Mouse (Mus musculus): ENCODE data around the gene Tmf1. TPM values are rescaled to one million over a fixed set of nuclear protein-coding genes. Genes with fewer than 3 reads are reported as not detected.

Tmf1 gene
- total RNA-seq (2012; rRNA removed): 25.8 and 28.2 TPM in 2 replicates

- in situ Hi-C loops (cut with MboI; ENCODE audit: low sequenced_read_pairs in 2 of 2, unreplicated experiment in 2 of 2): no loop called here
- TF ChIP-seq HCFC1 (IDR thresholded peaks at IDR 0.05; ENCODE audit: borderline replicate concordance, insufficient read depth, low read length) (peak; percentile 67), CHD2 (IDR thresholded peaks at IDR 0.05; ENCODE audit: low read depth, low read length) (no peak)
- Histone ChIP-seq H3K27ac (ENCODE audit: insufficient read depth, low read depth, low read length, poor library complexity, severe bottlenecking) (peak within 1 kb of the TSS; percentile 67), H3K4me3 (ENCODE audit: insufficient read depth in 1 of 2, low read depth in 1 of 2, low read length in 2 of 2, poor library complexity in 1 of 2, severe bottlenecking in 1 of 2) (peak within 1 kb of the TSS; percentile 92 to 94), H3K9ac (ENCODE audit: insufficient read depth, low read depth, low read length, poor library complexity, severe bottlenecking) (peak within 1 kb of the TSS; percentile 94), H3K4me1 (ENCODE audit: control insufficient read depth in 2 of 2, insufficient read depth in 2 of 2, low read length in 2 of 2, poor library complexity in 1 of 2) (no peaks in the 10 kb centered on the region), H3K36me3 (ENCODE audit: control insufficient read depth, insufficient read depth, low read length, poor library complexity, severe bottlenecking) (peaks cover 9% of the 10 kb centered on the region), H3K9me3 (ENCODE audit: control insufficient read depth, insufficient read depth, low read depth, low read length) (no peaks in the 10 kb centered on the region)
- peak; percentile 78 for DNase-seq (ENCODE audit: low read depth, low spot score)
Observed at GRCm38 (mm10) chr6:97178491-97179366, at the start of gene Tmf1. TSS of gene Tmf1 (minus strand) at chr6:97179122.

GRCm38 (mm10) chr6:97227067-97227847, 48.3 kb upstream of the Tmf1 start:
- no peak overlapping the region for H3K4me3 ChIP-seq (ENCODE audit: insufficient read depth in 1 of 2, low read depth in 1 of 2, low read length in 2 of 2, poor library complexity in 1 of 2, severe bottlenecking in 1 of 2)
- H3K9me3 ChIP-seq (ENCODE audit: control insufficient read depth, insufficient read depth, low read depth, low read length): no peaks in the 10 kb centered on the region
- peaks cover 0 to 3% of the 10 kb centered on the region in 2 experiments; a peak in 1 of 4 replicates for H3K4me1 ChIP-seq (ENCODE audit: control insufficient read depth in 2 of 2, insufficient read depth in 2 of 2, low read length in 2 of 2, poor library complexity in 1 of 2)
- H3K36me3 ChIP-seq (ENCODE audit: control insufficient read depth, insufficient read depth, low read length, poor library complexity, severe bottlenecking): no peaks in the 10 kb centered on the region; the same call in 1 of the 2 replicates
- no peak overlapping the region for H3K9ac ChIP-seq (ENCODE audit: insufficient read depth, low read depth, low read length, poor library complexity, severe bottlenecking)
- DNase-seq (ENCODE audit: low read depth, low spot score): no peak
- TF ChIP-seq ZNF384 (IDR thresholded peaks at IDR 0.05; ENCODE audit: low read depth, low read length) (no peak), CHD2 (IDR thresholded peaks at IDR 0.05; ENCODE audit: low read depth, low read length) (no peak), ZC3H11A (IDR thresholded peaks at IDR 0.05; ENCODE audit: borderline replicate concordance, low read depth, low read length) (no peak), MAFK (IDR thresholded peaks at IDR 0.05; ENCODE audit: insufficient read depth, low read depth, low read length) (no peak), HCFC1 (IDR thresholded peaks at IDR 0.05; ENCODE audit: borderline replicate concordance, insufficient read depth, low read length) (no peak)
- in situ Hi-C loops (cut with MboI; ENCODE audit: low sequenced_read_pairs in 2 of 2, unreplicated experiment in 2 of 2): no loop called here
- H3K27ac ChIP-seq (ENCODE audit: insufficient read depth, low read depth, low read length, poor library complexity, severe bottlenecking): no peak overlapping the region

GRCm38 (mm10) chr6:97226083-97226491, 47.2 kb upstream of the Tmf1 start:
- DNase-seq (ENCODE audit: low read depth, low spot score): no peak
- no peak overlapping the region for H3K9ac ChIP-seq (ENCODE audit: insufficient read depth, low read depth, low read length, poor library complexity, severe bottlenecking)
- H3K4me1 ChIP-seq (ENCODE audit: control insufficient read depth in 2 of 2, insufficient read depth in 2 of 2, low read length in 2 of 2, poor library complexity in 1 of 2): peaks cover 0 to 3% of the 10 kb centered on the region in 2 experiments; a peak in 1 of 4 replicates
- no peak overlapping the region; the same call in 1 of the 2 replicates for H3K27ac ChIP-seq (ENCODE audit: insufficient read depth, low read depth, low read length, poor library complexity, severe bottlenecking)
- no peaks in the 10 kb centered on the region; the same call in 1 of the 2 replicates for H3K36me3 ChIP-seq (ENCODE audit: control insufficient read depth, insufficient read depth, low read length, poor library complexity, severe bottlenecking)
- no peaks in the 10 kb centered on the region for H3K9me3 ChIP-seq (ENCODE audit: control insufficient read depth, insufficient read depth, low read depth, low read length)
- in situ Hi-C loops (cut with MboI; ENCODE audit: low sequenced_read_pairs in 2 of 2, unreplicated experiment in 2 of 2): no loop called here
- H3K4me3 ChIP-seq (ENCODE audit: insufficient read depth in 1 of 2, low read depth in 1 of 2, low read length in 2 of 2, poor library complexity in 1 of 2, severe bottlenecking in 1 of 2): no peak overlapping the region
- TF ChIP-seq ZNF384 (IDR thresholded peaks at IDR 0.05; ENCODE audit: low read depth, low read length) (no peak), CHD2 (IDR thresholded peaks at IDR 0.05; ENCODE audit: low read depth, low read length) (no peak), ZC3H11A (IDR thresholded peaks at IDR 0.05; ENCODE audit: borderline replicate concordance, low read depth, low read length) (no peak), MAFK (IDR thresholded peaks at IDR 0.05; ENCODE audit: insufficient read depth, low read depth, low read length) (no peak), HCFC1 (IDR thresholded peaks at IDR 0.05; ENCODE audit: borderline replicate concordance, insufficient read depth, low read length) (no peak)

- in situ Hi-C loops (cut with MboI; ENCODE audit: low sequenced_read_pairs in 2 of 2, unreplicated experiment in 2 of 2): no loop called here
- Histone ChIP-seq H3K4me1 (ENCODE audit: control insufficient read depth in 2 of 2, insufficient read depth in 2 of 2, low read length in 2 of 2, poor library complexity in 1 of 2) (peaks cover 0 to 3% of the 10 kb centered on the region in 2 experiments; a peak in 1 of 4 replicates), H3K27ac (ENCODE audit: insufficient read depth, low read depth, low read length, poor library complexity, severe bottlenecking) (no peak overlapping the region), H3K36me3 (ENCODE audit: control insufficient read depth, insufficient read depth, low read length, poor library complexity, severe bottlenecking) (no peaks in the 10 kb centered on the region), H3K4me3 (ENCODE audit: insufficient read depth in 1 of 2, low read depth in 1 of 2, low read length in 2 of 2, poor library complexity in 1 of 2, severe bottlenecking in 1 of 2) (no peak overlapping the region), H3K9me3 (ENCODE audit: control insufficient read depth, insufficient read depth, low read depth, low read length) (no peaks in the 10 kb centered on the region), H3K9ac (ENCODE audit: insufficient read depth, low read depth, low read length, poor library complexity, severe bottlenecking) (no peak overlapping the region)
- TF ChIP-seq MAFK (IDR thresholded peaks at IDR 0.05; ENCODE audit: insufficient read depth, low read depth, low read length) (no peak), HCFC1 (IDR thresholded peaks at IDR 0.05; ENCODE audit: borderline replicate concordance, insufficient read depth, low read length) (no peak), ZNF384 (IDR thresholded peaks at IDR 0.05; ENCODE audit: low read depth, low read length) (no peak), ZC3H11A (IDR thresholded peaks at IDR 0.05; ENCODE audit: borderline replicate concordance, low read depth, low read length) (no peak)
- no peak for DNase-seq (ENCODE audit: low read depth, low spot score)
Observed at GRCm38 (mm10) chr6:97224505-97224904, 45.6 kb upstream of the Tmf1 start.
